Mouse (Mus musculus) stomach, postnatal 0 days (tissue): ENCODE results near the gene Ms4a4d.
"Not testable (repeated sequence)": the region's sequence is repeated elsewhere in the genome, so short reads cannot be mapped to it uniquely, and the experiment has no call there.

Experiments used
- CTCF ChIP-seq: IDR thresholded peaks from 2 replicates; pipeline ENCODE4 v1.5.1; 2016; ENCODE audit warnings: antibody characterized with exemption, low read depth, mild to moderate bottlenecking, moderate library complexity
- EP300 ChIP-seq: optimal IDR thresholded peaks from 2 replicates; pipeline ENCODE3; 2016; ENCODE audit warnings: antibody characterized with exemption

- not testable (repeated sequence) for TF ChIP-seq EP300, CTCF
Measured at GRCm38 (mm10) chr19:11544383-11544782, 7.8 kb downstream of the Ms4a4d start.
